Mouse (Mus musculus) thymus, adult 2 months (tissue): ENCODE data around the gene Kdm6b. TPM values are rescaled to one million over a fixed set of nuclear protein-coding genes. Genes with fewer than 3 reads are reported as not detected.
A peak's percentile ranks its signal among the peaks of the same experiment; 100 is the strongest.

Experiments
- DNase-seq: peaks from one replicate; pipeline ENCODE4 v3.0.0; 2021
- H3K27ac ChIP-seq: fragments of 200-500 bp; 2 replicates; pipeline ENCODE4 v1.5.1; 2012; ENCODE audit warnings: low read length, control low read depth; ENCODE audit not compliant: control insufficient read depth, insufficient read depth
- H3K27me3 ChIP-seq: fragments of 200-500 bp; 2 replicates; pipeline ENCODE4 v1.6.1; 2012; ENCODE audit warnings: mild to moderate bottlenecking, low read length, moderate library complexity, mixed read lengths; ENCODE audit not compliant: control insufficient read depth, insufficient read depth
- H3K36me3 ChIP-seq: fragments of 200-500 bp; 2 replicates; pipeline ENCODE4 v1.6.1; 2012; ENCODE audit warnings: mild to moderate bottlenecking, low read length, moderate library complexity; ENCODE audit not compliant: control insufficient read depth, insufficient read depth
- H3K4me1 ChIP-seq: fragments of 200-500 bp; replicated peaks from 2 replicates; pipeline ENCODE4 v1.6.1; 2012; ENCODE audit warnings: low read length; ENCODE audit not compliant: control insufficient read depth, insufficient read depth
- H3K4me3 ChIP-seq: fragments of 200-500 bp; 2 replicates; pipeline ENCODE4 v1.5.1; 2012; ENCODE audit warnings: mild to moderate bottlenecking, low read length, control low read depth, moderate library complexity; ENCODE audit not compliant: control insufficient read depth, insufficient read depth
- CTCF ChIP-seq: fragments of 200-500 bp; IDR thresholded peaks from 2 replicates; pipeline ENCODE4 v1.5.1; 2012; ENCODE audit warnings: mild to moderate bottlenecking, control low read depth, low read length, moderate library complexity, borderline replicate concordance; ENCODE audit not compliant: control insufficient read depth, poor library complexity, insufficient read depth; ENCODE audit errors: extremely low read depth
- POLR2A ChIP-seq: fragments of 200-500 bp; IDR thresholded peaks from 2 replicates; pipeline ENCODE4 v1.6.1; 2012; ENCODE audit warnings: mild to moderate bottlenecking, low read length, control low read depth, moderate library complexity; ENCODE audit not compliant: control insufficient read depth, poor library complexity, insufficient read depth; ENCODE audit errors: extremely low read depth
- WGBS: fragments of 180-500 bp; shearing (Covaris S2); methylation state at CpG from one replicate; pipeline ENCODE4 v1.1.7; 2018; 5-methylcytosine and 5-hydroxymethylcytosine counted together
- polyA plus RNA-seq: library from polyadenylated mRNA; depleted of rRNA; stranded (reverse); fragments of >200 nt; gene quantifications from 2 replicates; pipeline ENCODE4 v1.2.3, GENCODE M21; 2012

Gene Kdm6b
- polyA plus RNA-seq, 1 experiment, result 61.0 TPM

DNA sequence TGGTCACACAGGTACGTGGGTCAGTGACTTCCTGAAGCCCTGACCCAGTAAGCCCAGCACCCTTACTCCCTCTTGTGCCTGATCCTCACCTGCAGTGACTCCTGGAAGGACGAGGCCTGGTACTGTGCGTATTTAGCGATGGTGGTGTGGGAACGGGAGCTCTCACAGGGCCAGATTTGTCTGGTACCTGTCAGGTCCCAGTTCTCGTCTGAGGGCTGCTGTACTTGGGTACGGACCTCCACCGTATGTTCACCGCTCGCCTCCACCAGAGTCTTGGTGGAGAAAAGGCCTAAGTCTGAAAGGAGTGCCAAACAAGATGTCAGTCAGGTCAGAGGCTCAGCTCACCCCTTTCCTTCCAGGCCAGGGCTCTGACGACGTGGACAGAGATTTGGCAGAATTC, 11.5 kb downstream of the Kdm6b start:
- Histone ChIP-seq H3K27ac (no peak overlapping the region), H3K4me1 (peaks cover 6% of the 10 kb centered on the region), H3K36me3 (peaks cover 64% of the 10 kb centered on the region), H3K27me3 (no peaks in the 10 kb centered on the region), H3K4me3 (no peak overlapping the region)
- TF ChIP-seq POLR2A (no peak), CTCF (no peak)
- WGBS, result 95% methylated on average over 12 of the region's 12 CpGs
- no peak for DNase-seq

DNA sequence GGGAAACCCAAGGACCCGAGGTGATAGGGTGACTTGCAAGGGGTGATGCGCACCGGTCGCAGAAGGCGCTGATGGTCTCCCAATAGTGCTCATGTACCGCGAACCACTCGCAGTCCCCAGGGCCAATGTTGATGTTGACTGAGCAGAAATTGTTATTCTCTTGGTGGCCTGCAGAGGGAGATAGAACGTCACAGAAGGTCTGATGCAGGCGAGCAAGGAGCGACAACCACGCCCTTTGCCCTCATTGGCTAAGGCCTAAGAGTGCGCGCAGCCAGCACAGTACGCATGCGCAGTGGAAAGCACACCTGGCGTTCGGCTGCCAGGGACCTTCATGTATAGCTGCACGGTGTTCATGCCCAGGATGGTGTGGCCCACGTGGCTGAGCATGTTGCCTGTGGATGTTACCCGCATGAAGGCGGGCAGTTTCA, 12.3 kb downstream of the Kdm6b start:
- no peak overlapping the region for H3K4me3 ChIP-seq
- H3K27me3 ChIP-seq, result no peaks in the 10 kb centered on the region
- peaks cover 12% of the 10 kb centered on the region for H3K4me1 ChIP-seq
- TF ChIP-seq CTCF, result peak; percentile 75; the same call in 1 of the 2 replicates
- TF ChIP-seq POLR2A, result peak; percentile 48
- WGBS, result 31% methylated on average over 22 of the region's 22 CpGs
- peaks cover 56% of the 10 kb centered on the region for H3K36me3 ChIP-seq
- DNase-seq, result peak; percentile 89
- H3K27ac ChIP-seq, result no peak overlapping the region

GRCm38 (mm10) chr11:69400083-69400850, 13.2 kb downstream of the Kdm6b start:
- Histone ChIP-seq H3K4me3 (no peak overlapping the region), H3K27me3 (no peaks in the 10 kb centered on the region), H3K27ac (no peak overlapping the region), H3K4me1 (peaks cover 13% of the 10 kb centered on the region), H3K36me3 (peaks cover 47% of the 10 kb centered on the region)
- TF ChIP-seq CTCF, result no peak
- no peak for TF ChIP-seq POLR2A
- WGBS, result 97% methylated on average over 25 of the region's 25 CpGs
- DNase-seq, result no peak

DNA sequence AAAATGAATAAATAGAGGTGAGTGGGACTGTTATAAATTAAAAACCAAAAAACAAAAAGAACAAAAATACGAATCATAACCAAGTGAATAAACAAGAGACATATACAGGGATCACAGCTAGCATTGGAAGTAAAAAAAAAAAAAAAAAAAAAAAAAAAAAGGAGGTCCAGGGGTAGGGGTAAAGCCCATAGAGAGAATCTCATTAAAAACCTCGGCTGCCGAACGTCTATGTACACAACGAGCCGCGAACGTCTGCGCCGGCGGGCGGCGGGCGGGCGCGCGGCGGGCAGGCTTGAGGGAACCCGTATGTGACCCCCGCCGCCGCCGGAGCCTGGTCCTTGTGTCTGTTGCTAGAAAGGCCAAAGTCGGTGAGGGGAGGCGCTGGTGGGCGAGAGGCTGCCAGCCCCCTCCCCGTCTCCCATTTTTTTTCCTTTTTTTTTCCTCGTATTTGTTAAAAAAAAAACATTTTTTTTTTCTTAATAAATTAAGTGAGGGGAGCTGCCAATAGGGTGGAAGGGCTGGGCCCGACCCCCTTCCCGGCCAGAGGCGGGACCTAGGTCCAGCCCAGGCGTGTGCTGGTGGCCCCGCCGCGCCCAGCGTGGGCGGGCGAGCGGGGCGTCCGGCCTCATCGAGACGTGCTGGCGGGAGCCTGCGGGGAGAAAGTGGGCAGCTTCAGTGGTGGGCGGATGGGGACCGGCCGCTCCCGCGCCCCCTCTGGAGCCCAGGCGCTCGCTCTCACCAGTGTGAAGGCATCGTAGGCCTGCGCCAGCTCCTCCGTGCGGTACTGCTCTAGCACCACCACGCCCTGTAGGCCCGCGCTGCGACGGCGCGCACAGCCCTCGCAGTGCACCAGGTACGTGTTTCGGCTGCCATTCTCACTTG, 14.0 kb downstream of the Kdm6b start:
- no peak for TF ChIP-seq CTCF
- no peak for TF ChIP-seq POLR2A
- H3K36me3 ChIP-seq, result peaks cover 38% of the 10 kb centered on the region
- 97% methylated on average over 66 of the region's 66 CpGs for WGBS
- no peak for DNase-seq
- no peak overlapping the region for H3K27ac ChIP-seq
- peaks cover 15% of the 10 kb centered on the region for H3K4me1 ChIP-seq
- no peak overlapping the region for H3K4me3 ChIP-seq
- no peaks in the 10 kb centered on the region for H3K27me3 ChIP-seq

DNA sequence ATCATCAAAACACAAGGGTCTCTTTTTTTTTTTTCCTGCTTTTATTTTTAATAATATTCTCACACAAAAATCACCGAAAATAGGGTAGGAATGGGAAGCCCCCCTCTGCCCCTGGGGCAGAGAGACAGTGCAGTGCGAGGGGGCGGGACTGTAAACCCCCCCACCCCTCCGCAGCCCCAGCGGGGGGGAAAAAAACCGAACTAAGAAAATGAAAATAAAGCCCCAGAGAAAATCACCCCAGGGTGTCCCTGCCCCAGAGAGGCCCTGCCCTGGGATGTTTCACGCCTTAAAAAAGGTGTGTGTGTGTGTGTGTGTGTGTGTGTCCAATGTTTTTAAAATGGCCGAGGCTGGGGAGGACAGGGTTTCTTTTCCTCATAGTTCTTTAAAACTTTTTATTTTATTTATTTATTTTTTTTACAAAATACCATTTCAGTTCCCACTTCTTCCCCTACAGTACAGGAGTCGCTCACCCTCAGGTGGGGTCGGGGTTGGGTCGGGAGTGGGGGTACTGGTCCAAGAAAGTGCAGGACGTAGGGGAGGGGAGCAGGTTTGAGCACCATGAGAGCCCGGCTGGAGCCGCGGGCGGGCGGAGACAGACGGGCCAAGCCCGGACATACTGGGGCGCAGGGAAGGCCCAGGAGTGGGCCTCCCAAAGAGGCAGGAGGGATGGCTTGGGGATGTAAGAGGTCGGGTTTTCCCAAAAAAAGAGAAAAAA, 14.8 kb downstream of the Kdm6b start:
- peaks cover 30% of the 10 kb centered on the region for H3K36me3 ChIP-seq
- DNase-seq, result no peak
- TF ChIP-seq CTCF (no peak), POLR2A (no peak)
- H3K27me3 ChIP-seq, result no peaks in the 10 kb centered on the region
- WGBS, result 91% methylated on average over 21 of the region's 21 CpGs
- no peak overlapping the region for H3K4me3 ChIP-seq
- H3K27ac ChIP-seq, result no peak overlapping the region
- peaks cover 17% of the 10 kb centered on the region for H3K4me1 ChIP-seq

DNA sequence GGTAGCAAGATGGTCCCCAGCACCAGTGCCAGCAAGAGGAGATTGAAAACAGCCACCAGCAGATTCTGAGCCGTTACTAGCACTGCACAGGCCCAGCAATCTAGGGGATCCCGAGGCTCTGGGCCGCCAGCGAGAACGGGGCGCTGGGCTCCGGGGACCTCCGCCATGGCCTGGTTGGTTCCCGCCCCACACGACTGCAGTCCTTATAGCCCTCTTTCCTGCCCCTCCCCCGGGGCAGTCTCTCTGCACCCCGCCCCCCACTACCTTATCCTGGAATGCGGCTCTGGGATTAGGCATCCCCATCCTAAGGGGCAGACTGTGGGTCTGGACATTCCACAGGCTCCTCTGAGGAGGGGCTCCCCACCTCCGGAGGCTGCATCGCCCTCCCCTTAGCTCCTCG, 15.4 kb downstream of the Kdm6b start, which contains the start of gene Tmem88:
Gene Tmem88, minus strand, starts transcription at position 176 of the 400 bp plus-strand sequence.
- H3K27ac ChIP-seq, result no peak within 1 kb of the TSS
- H3K27me3 ChIP-seq, result no peaks in the 10 kb centered on the region
- peaks cover 17% of the 10 kb centered on the region for H3K4me1 ChIP-seq
- no peak within 1 kb of the TSS for H3K4me3 ChIP-seq
- no peak for TF ChIP-seq POLR2A
- TF ChIP-seq CTCF, result no peak
- DNase-seq, result no peak
- WGBS, result 79% methylated on average over 16 of the region's 16 CpGs
- H3K36me3 ChIP-seq, result peaks cover 25% of the 10 kb centered on the region
